Mouse (Mus musculus): ENCODE data around the gene Arl10. TPM values are rescaled to one million over a fixed set of nuclear protein-coding genes. Genes with fewer than 3 reads are reported as not detected.

Arl10 gene
- 28.8 and 35.8 TPM in 2 replicates for polyA plus RNA-seq (2016; fragmentation: Nextera tagmentation; extraction: Ambion mirVana)

DNA sequence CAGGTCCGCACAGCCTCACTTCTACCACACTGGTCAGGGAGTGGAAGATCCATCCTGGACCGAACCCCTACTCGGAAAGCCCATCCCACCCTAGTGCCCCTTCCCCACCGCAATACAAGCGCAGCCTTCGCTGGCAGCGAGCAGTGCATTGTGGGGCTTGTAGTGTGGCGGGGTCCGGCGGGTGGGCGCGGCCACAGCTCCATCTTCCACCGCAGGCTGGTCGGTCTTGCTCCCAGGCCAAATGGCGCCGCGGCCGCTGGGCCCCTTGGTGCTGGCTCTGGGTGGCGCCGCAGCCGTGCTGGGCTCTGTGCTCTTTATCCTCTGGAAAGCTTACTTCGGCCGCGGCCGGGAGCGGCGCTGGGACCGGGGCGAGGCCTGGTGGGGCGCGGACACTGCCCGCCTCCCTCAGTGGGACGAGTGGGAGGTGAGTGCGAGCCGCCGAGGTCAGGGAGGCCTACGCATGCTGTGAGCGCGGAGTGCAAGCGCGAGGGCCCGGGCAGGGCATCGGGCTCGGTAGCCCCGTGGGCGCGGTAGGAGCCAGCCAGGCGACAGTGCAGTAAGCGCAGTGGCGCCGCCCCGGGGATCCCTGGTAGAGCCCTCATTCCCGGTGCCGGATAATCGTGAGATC is at the start of gene Arl10:
TSS of gene Arl10 (plus strand) at position 162 of the 628 bp plus-strand sequence.
- Histone ChIP-seq H3K9me3 (no peaks in the 10 kb centered on the region), H3K27me3 (ENCODE audit: insufficient read depth, poor library complexity, severe bottlenecking) (peaks cover 18% of the 10 kb centered on the region), H3K36me3 (peaks cover 34% of the 10 kb centered on the region), H3K4me1 (replicated peaks) (peaks cover 27% of the 10 kb centered on the region), H3K27ac (peak within 1 kb of the TSS; percentile 96), H3K4me3 (peak within 1 kb of the TSS; percentile 96)
- under 1% methylated on average over 55 of the region's 55 CpGs for WGBS
- peak; percentile 87 for DNase-seq (ENCODE audit: low spot score)

DNA sequence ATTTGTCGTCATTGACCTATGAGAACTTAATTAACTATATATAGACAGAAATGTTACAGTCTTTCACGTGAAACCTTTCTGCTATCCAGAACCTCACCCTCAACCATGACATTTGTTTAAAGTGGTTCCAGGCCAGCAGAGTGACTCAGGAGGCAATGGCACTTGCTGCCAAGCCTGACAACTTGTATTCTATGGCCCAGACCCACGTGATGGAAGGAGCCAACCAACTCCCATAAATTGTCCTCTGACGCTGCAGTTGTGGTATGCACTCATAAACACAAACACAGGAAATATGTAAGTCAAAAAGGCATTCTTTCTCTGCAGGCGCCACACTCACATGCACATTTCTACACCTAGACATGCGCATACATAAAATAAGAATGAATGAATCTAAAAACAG is 47.7 kb upstream of the Arl10 start:
- H3K36me3 ChIP-seq, result peaks cover 78% of the 10 kb centered on the region

DNA sequence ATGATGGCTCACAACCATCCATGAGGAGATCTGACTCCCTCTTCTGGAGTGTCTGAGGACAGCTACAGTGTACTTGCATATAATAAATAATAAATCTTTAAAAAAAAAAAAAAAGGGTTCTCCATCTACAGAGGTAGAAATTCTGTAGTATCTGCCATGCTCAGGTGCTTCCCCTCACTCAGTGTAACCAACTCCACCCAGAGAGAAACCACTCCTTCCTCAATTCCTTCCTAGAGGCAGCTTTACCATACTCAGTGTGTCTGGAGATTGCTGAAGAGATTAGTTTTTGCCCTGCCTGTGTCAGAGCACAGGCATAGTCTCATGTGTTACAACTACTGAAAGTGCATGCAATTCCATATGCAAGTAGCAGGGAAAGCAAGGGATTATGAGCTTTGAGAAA is 42.7 kb upstream of the Arl10 start:
- H3K27me3 ChIP-seq (ENCODE audit: insufficient read depth, poor library complexity, severe bottlenecking), result no peaks in the 10 kb centered on the region
- H3K27ac ChIP-seq, result no peak overlapping the region
- no peak overlapping the region for H3K4me3 ChIP-seq
- H3K36me3 ChIP-seq, result peaks cover 81% of the 10 kb centered on the region
- H3K4me1 ChIP-seq (replicated peaks), result no peaks in the 10 kb centered on the region
- no peak for DNase-seq (ENCODE audit: low spot score)
- no peaks in the 10 kb centered on the region for H3K9me3 ChIP-seq

More for the DNA sequence above, 47.7 kb upstream of the Arl10 start:
- 90% methylated on average over 6 of the region's 6 CpGs for WGBS
- DNase-seq (ENCODE audit: low spot score), result no peak
- Histone ChIP-seq H3K9me3 (no peaks in the 10 kb centered on the region), H3K27ac (no peak overlapping the region), H3K27me3 (ENCODE audit: insufficient read depth, poor library complexity, severe bottlenecking) (no peaks in the 10 kb centered on the region), H3K4me1 (replicated peaks) (no peaks in the 10 kb centered on the region), H3K4me3 (no peak overlapping the region)

DNA sequence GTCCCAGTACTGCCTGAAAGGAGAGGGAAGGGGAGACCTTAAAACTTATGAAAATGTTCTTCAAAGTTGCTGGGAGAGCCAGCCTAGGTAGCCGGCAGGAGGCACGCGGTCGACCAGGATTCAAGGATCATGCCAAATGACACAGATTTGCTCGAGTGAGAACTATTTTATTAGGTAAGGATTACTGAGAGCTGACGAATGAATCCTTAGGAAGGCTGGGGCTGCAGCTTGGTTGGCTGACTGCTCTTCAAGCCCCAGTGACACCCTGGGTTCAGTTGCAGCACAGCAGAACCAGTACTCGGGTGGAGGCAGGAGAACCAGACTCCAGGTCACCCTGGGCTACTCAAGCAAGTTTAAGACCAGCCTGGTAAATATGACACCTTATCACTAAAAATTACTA is 26.8 kb upstream of the Arl10 start:
- no peak for DNase-seq (ENCODE audit: low spot score)
- H3K27ac ChIP-seq, result no peak overlapping the region
- 88% methylated on average over 7 of the region's 7 CpGs for WGBS
- peaks cover 81% of the 10 kb centered on the region for H3K36me3 ChIP-seq
- H3K4me1 ChIP-seq (replicated peaks), result no peaks in the 10 kb centered on the region
- H3K9me3 ChIP-seq, result no peaks in the 10 kb centered on the region
- H3K4me3 ChIP-seq, result no peak overlapping the region
- no peaks in the 10 kb centered on the region for H3K27me3 ChIP-seq (ENCODE audit: insufficient read depth, poor library complexity, severe bottlenecking)

DNA sequence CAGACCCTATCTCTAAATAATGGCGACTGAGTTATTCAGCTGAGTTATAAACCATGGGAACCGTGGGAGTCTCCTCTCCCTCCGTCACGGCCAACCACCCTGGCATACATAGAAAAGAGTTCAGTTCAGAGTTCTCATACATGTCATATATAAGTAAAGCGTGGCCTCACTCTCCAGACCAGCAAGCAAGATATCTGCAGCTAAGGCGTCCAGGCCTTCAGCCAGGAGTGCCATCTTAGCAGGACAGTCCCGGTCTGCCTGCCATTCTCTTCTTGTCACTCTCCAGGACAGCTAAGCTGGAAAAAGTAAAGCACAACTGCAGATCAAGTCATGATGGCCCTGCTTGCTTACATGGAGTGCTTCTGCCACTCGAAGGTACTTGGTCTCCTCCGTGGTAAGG is 18.6 kb upstream of the Arl10 start:
- no peaks in the 10 kb centered on the region for H3K27me3 ChIP-seq (ENCODE audit: insufficient read depth, poor library complexity, severe bottlenecking)
- no peaks in the 10 kb centered on the region for H3K9me3 ChIP-seq
- H3K36me3 ChIP-seq, result peaks cover 99% of the 10 kb centered on the region
- no peaks in the 10 kb centered on the region for H3K4me1 ChIP-seq (replicated peaks)
- WGBS, result 94% methylated on average over 9 of the region's 9 CpGs
- no peak for DNase-seq (ENCODE audit: low spot score)
- no peak overlapping the region for H3K27ac ChIP-seq
- H3K4me3 ChIP-seq, result no peak overlapping the region

DNA sequence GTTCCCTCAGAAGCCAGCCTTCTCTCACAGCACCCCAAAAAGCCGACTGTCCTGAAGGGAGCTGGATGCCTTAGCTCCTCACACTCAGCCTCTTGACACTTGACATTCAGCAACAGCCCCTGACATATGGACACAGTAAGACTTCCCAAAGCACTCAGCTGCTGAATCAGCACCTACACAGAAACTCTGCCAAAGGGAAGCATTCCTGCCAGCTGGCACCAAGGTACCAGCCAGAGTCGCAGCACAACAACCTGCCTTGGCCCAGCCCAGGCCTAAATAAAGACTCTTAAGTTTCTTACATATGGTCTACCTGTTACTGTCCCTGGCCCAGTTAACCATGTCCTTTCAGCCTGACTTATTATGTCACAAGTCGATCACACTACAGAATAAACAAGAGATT is 18.0 kb upstream of the Arl10 start:
- Histone ChIP-seq H3K4me1 (replicated peaks) (no peaks in the 10 kb centered on the region), H3K9me3 (no peaks in the 10 kb centered on the region), H3K4me3 (no peak overlapping the region), H3K27me3 (ENCODE audit: insufficient read depth, poor library complexity, severe bottlenecking) (no peaks in the 10 kb centered on the region), H3K36me3 (peaks cover 99% of the 10 kb centered on the region), H3K27ac (no peak overlapping the region)
- no peak for DNase-seq (ENCODE audit: low spot score)
- WGBS, result 93% methylated on average over 3 of the region's 3 CpGs

DNA sequence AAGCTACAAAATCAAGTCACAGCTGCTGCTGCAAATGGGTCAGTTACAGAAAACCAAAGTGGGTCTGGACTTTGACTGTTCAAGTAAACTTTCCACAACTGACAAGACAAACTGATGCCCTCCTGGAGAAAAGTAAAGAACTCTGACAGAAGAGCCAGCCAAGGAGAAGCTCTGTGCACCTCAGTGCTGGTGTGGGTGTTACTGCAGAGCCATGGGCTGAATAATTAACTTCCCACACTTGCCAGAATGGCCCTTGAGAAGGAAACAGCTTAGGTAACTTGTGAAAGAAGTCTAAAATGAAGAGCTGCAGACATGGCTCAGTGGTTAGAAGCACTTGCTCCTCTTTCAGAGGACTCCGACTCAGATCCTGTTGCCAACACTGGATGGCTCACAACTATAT is 17.2 kb upstream of the Arl10 start:
- DNase-seq (ENCODE audit: low spot score), result no peak
- WGBS, result 96% methylated on average over 1 of the region's 1 CpGs
- no peaks in the 10 kb centered on the region for H3K4me1 ChIP-seq (replicated peaks)
- no peaks in the 10 kb centered on the region for H3K9me3 ChIP-seq
- H3K36me3 ChIP-seq, result peaks cover 99% of the 10 kb centered on the region
- H3K27me3 ChIP-seq (ENCODE audit: insufficient read depth, poor library complexity, severe bottlenecking), result no peaks in the 10 kb centered on the region
- no peak overlapping the region for H3K4me3 ChIP-seq
- H3K27ac ChIP-seq, result no peak overlapping the region

DNA sequence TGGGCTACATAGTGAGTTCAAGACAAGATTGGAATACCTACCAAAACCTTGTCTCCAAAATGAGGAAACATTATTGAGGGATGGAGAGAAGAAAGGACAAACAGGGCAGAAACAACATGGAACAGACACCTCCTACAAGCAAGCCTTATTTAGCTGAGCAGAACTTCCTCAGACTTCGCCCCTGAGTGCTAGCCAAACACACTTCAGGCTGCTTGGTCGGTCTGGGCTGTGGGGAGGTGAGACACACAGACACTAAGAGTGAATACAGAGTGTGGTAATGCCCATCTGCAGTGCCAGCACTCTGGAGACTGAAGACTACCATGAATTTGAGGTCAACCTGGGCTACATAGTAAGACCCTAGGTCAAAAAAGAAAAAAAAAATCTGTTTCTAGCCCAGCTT is 15.2 kb upstream of the Arl10 start:
- peaks cover 92% of the 10 kb centered on the region for H3K36me3 ChIP-seq
- H3K4me3 ChIP-seq, result no peak overlapping the region
- no peaks in the 10 kb centered on the region for H3K27me3 ChIP-seq (ENCODE audit: insufficient read depth, poor library complexity, severe bottlenecking)
- no peaks in the 10 kb centered on the region for H3K9me3 ChIP-seq
- H3K4me1 ChIP-seq (replicated peaks), result peaks cover 10% of the 10 kb centered on the region
- no peak for DNase-seq (ENCODE audit: low spot score)
- no peak overlapping the region for H3K27ac ChIP-seq
- WGBS, result 94% methylated on average over 2 of the region's 2 CpGs

DNA sequence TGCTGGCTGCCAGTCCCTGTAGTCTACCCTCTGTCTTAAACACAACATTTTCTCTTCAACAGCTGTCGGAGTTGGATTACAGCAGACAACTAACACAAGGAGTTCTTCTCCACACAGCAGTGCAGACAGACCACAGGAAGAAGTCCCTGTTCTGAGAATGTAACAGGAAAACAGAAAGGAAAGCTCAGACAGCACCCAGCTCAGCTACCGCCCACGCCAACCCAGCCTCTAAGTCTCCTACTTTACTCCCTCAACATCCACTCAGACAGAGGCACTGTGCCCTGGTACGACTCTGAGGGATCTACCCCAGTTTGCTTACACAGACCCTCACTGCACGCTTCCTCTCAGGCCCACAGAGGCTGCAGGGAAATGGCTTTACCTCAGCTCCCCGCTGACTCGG is 14.2 kb upstream of the Arl10 start:
- Histone ChIP-seq H3K27ac (no peak overlapping the region), H3K27me3 (ENCODE audit: insufficient read depth, poor library complexity, severe bottlenecking) (no peaks in the 10 kb centered on the region), H3K9me3 (no peaks in the 10 kb centered on the region), H3K4me1 (replicated peaks) (peaks cover 13% of the 10 kb centered on the region), H3K36me3 (peaks cover 82% of the 10 kb centered on the region), H3K4me3 (no peak overlapping the region)
- 91% methylated on average over 7 of the region's 7 CpGs for WGBS
- no peak for DNase-seq (ENCODE audit: low spot score)

DNA sequence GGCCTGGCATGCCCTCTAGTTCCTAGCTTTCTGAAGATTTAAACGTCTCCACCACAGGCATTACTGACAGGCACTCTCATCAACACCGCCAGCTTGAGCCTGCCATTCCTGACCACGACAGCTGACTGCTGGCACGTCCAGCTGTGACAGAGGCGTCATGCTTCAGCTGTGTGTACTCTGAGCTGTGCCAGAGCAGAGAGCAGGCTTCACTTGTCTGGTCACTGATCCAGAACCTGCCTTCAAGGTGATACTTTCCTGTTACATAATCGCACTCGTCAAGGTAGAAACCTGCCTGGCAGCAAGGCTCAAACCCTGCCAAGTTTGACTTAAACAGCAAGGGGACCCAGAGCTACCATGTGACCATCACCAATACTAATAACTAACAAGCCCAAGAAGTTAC is 12.3 kb upstream of the Arl10 start:
- Histone ChIP-seq H3K36me3 (peaks cover 63% of the 10 kb centered on the region), H3K4me3 (no peak overlapping the region), H3K4me1 (replicated peaks) (peaks cover 17% of the 10 kb centered on the region), H3K9me3 (no peaks in the 10 kb centered on the region), H3K27ac (no peak overlapping the region), H3K27me3 (ENCODE audit: insufficient read depth, poor library complexity, severe bottlenecking) (no peaks in the 10 kb centered on the region)
- WGBS, result 85% methylated on average over 7 of the region's 7 CpGs
- no peak for DNase-seq (ENCODE audit: low spot score)

DNA sequence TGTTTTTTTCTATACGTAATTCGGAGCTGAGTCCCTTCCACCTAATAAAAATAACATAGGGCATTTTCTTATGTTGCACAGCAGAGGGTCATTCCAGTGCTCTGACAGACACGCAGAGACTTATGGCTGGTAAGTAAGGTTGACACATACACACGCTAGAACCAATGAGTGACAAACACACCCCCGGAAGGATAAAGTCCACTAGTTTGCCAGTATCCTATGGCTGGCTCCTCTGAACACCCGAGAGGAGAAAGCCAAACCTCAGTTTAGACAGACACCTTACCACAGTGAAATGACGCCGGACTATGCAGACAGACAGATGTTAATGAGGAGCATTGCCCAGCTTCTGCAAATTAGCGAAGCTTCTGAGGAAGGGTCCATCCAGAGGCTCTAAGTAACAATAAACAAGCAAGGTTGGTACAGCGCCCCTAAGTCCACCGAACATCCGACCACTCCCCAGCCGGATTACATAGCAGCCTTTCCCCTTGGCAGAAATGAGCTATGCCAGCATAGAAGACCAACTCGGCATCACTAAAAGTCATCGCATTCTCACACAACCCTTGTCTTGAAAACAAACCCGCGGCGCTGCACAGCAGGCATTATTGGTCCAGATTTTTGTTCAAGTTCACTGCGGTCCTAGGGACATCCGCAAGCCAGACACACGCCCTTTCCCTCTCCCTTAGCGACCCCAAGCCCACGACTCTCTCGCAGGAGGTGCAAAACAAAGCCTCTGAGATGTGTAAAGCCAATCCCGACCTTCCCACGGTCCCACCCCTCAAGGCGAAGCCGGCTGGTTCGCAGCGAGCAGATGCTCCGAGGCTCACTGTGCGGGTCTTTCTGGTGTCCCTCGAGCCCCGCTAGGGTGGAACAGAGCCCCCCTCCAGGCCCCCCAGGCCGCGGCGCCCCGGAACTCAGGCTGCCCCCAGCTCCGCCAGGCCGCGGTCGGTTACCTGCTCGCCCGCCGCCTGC is 10.3 kb upstream of the Arl10 start:
- Histone ChIP-seq H3K27me3 (ENCODE audit: insufficient read depth, poor library complexity, severe bottlenecking) (no peaks in the 10 kb centered on the region), H3K27ac (peak overlapping the region; percentile 97), H3K36me3 (peaks cover 43% of the 10 kb centered on the region), H3K9me3 (no peaks in the 10 kb centered on the region), H3K4me3 (peak overlapping the region; percentile 97), H3K4me1 (replicated peaks) (peaks cover 20% of the 10 kb centered on the region)
- peak; percentile 46 for DNase-seq (ENCODE audit: low spot score)
- 14% methylated on average over 45 of the region's 45 CpGs for WGBS

DNA sequence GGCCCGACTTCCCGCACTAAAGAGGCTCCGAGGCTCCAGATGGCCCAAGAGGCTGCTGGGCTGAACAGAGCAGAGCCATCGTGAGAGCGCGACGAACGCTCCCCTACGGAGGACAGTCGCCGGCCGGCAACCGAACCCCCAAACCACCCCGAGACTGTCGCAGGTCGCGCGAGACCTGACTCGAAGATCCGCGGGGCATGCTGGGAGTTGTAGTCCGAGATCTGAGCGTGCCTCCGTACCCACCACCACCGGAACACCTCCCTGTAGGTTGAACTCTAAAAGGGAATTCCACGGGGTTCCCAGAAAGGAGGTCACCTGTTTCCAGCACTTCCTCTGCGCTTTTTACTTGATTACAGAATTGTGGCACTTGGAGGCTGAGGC is 9.6 kb upstream of the Arl10 start, which contains the start of gene 4833439L19Rik:
TSS of gene 4833439L19Rik (minus strand) at position 235 of the 381 bp plus-strand sequence.
- Histone ChIP-seq H3K36me3 (peaks cover 37% of the 10 kb centered on the region), H3K4me1 (replicated peaks) (peaks cover 20% of the 10 kb centered on the region), H3K9me3 (no peaks in the 10 kb centered on the region), H3K27ac (peak within 1 kb of the TSS; percentile 97), H3K27me3 (ENCODE audit: insufficient read depth, poor library complexity, severe bottlenecking) (no peaks in the 10 kb centered on the region), H3K4me3 (peak within 1 kb of the TSS; percentile 97)
- DNase-seq (ENCODE audit: low spot score), result peak; percentile 94
- WGBS, result under 1% methylated on average over 27 of the region's 27 CpGs

Measured in hindbrain, embryonic 10.5 days (tissue).